Mouse (Mus musculus) heart, embryonic 11.5 days (tissue): ENCODE measurements at regions not wholly inside any gene's neighbourhood (a gene's known extent, or its start where the extent isn't known, plus 50 kb on each side); places are given as distances from the start of the nearest gene placed in this dataset.

Experiments
- ATAC-seq: fragments of 200-750 bp; cut with Nextera tagmentation; replicated peaks from 2 replicates; pipeline ENCODE4 v1.8.0; 2017; ENCODE audit warnings: moderate library complexity; ENCODE audit not compliant: insufficient number of reproducible peaks, low FRiP score, low TSS enrichment
- H3K27ac ChIP-seq: fragments of 300-500 bp; sonication (generic); 2 replicates; pipeline ENCODE4 v1.5.1; 2014; ENCODE audit warnings: mild to moderate bottlenecking, low read depth, low read length
- H3K27me3 ChIP-seq: fragments of 300-500 bp; sonication (generic); 2 replicates; pipeline ENCODE4 v1.6.1; 2014; ENCODE audit warnings: mild to moderate bottlenecking, low read length, mixed read lengths; ENCODE audit not compliant: control insufficient read depth, insufficient read depth
- H3K36me3 ChIP-seq: fragments of 300-500 bp; sonication (generic); 2 replicates; pipeline ENCODE4 v1.6.1; 2014; ENCODE audit warnings: mild to moderate bottlenecking, low read length, moderate library complexity, mixed read lengths; ENCODE audit not compliant: control insufficient read depth, insufficient read depth
- H3K4me1 ChIP-seq: fragments of 300-500 bp; sonication (generic); 2 replicates; pipeline ENCODE4 v1.6.1; 2014; ENCODE audit warnings: low read length; ENCODE audit not compliant: control insufficient read depth, insufficient read depth
- H3K4me2 ChIP-seq: fragments of 300-500 bp; sonication (generic); 2 replicates; pipeline ENCODE4 v1.6.1; 2014; ENCODE audit warnings: mild to moderate bottlenecking, moderate library complexity
- H3K4me3 ChIP-seq: fragments of 300-500 bp; sonication (generic); 2 replicates; pipeline ENCODE4 v1.5.1; 2014; ENCODE audit warnings: low read depth, low read length
- H3K9ac ChIP-seq: fragments of 300-500 bp; sonication (generic); 2 replicates; pipeline ENCODE4 v1.6.1; 2014; ENCODE audit warnings: mild to moderate bottlenecking, low read depth, low read length, moderate library complexity
- H3K9me3 ChIP-seq: fragments of 300-500 bp; sonication (generic); replicated peaks from 2 replicates; pipeline ENCODE4 v1.6.1; 2016; ENCODE audit warnings: low read length; ENCODE audit not compliant: control insufficient read depth
- WGBS: fragments of 180-500 bp; shearing (Covaris S2); extraction: QIAGEN DNeasy Blood & Tissue Kit; methylation state at CpG from one replicate; pipeline ENCODE4 v1.1.7; 2014; ENCODE audit not compliant: insufficient replicate concordance; 5-methylcytosine and 5-hydroxymethylcytosine counted together

- H3K4me3 ChIP-seq = no peak overlapping the region
- no peak for ATAC-seq
- no peak overlapping the region for H3K9ac ChIP-seq
- no peak overlapping the region for H3K4me2 ChIP-seq
- 81% methylated on average over 8 of the region's 8 CpGs for WGBS
- H3K36me3 ChIP-seq = no peaks in the 10 kb centered on the region
- no peaks in the 10 kb centered on the region for H3K27me3 ChIP-seq
- no peak overlapping the region for H3K27ac ChIP-seq
- no peaks in the 10 kb centered on the region for H3K4me1 ChIP-seq
- no peaks in the 10 kb centered on the region for H3K9me3 ChIP-seq
These were observed 232.8 kb downstream of the Slc4a3 start for GRCm38 (mm10) chr1:75778889-75779288.

- no peaks in the 10 kb centered on the region for H3K9me3 ChIP-seq
- H3K36me3 ChIP-seq = no peaks in the 10 kb centered on the region
These were observed 237.1 kb downstream of the Slc4a3 start for GRCm38 (mm10) chr1:75783206-75783605.

DNA sequence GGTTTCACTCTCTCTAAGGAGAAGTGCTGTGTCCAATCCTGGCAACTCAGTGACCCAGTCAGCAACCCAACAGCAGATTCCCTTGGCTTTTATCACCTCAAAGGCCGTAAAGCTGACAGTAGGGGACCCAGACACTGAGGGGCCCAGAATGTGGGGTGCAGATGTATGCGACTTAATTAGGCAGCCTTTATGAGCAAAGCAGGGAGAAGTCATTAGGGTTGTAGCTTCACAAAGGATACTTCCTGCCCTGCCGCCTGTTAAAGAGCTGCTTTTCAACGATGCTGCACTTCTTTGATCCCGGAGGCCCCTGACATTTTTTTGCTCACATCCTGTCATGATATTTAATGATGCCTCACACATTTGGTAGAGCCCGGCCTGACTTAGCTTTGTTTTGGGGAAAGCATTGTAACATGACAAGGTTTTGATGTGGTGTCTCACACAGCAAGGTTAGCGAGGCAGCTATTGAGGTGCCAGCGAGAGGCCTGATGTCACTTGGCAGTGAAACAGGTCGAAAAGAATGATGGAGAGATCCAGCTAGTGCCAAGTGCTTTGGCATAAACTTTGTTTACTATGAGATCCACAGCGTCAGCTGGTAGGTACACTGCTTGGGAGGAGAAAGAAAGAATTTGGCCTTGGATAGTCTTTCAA, 240.2 kb downstream of the Slc4a3 start:
- H3K4me2 ChIP-seq = no peak overlapping the region
- H3K4me3 ChIP-seq = no peak overlapping the region
- ATAC-seq = no peak
- 56% methylated on average over 10 of the region's 10 CpGs for WGBS
- H3K36me3 ChIP-seq = no peaks in the 10 kb centered on the region
- H3K9ac ChIP-seq = no peak overlapping the region
- H3K27ac ChIP-seq = no peak overlapping the region
- no peaks in the 10 kb centered on the region for H3K9me3 ChIP-seq
- no peaks in the 10 kb centered on the region for H3K4me1 ChIP-seq
- H3K27me3 ChIP-seq = no peaks in the 10 kb centered on the region

More at GRCm38 (mm10) chr1:75783206-75783605, 237.1 kb downstream of the Slc4a3 start:
- Histone ChIP-seq H3K4me2 (no peak overlapping the region), H3K4me1 (no peaks in the 10 kb centered on the region), H3K9ac (no peak overlapping the region), H3K27ac (no peak overlapping the region), H3K4me3 (no peak overlapping the region), H3K27me3 (no peaks in the 10 kb centered on the region)
- no peak for ATAC-seq
- WGBS = 73% methylated on average over 2 of the region's 2 CpGs

DNA sequence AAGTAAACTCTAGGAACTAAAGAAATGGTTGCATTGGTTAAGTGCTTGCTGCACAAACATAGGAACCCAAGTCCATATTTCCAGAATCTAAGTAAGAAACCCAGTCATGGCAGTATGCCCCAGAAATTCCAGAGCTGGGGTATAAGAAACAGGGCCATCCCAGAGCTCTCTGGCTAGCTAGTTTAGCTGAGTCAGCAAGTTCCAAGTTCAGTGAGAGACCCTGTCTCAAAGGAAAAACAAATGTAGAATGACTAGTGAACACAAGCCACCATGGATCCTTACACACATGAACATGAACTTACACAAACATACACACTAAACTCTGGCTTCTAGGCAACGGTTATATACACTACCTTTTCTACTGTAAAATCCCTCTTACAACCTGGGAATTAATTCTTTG, 245.4 kb downstream of the Slc4a3 start:
- 79% methylated on average over 1 of the region's 1 CpGs for WGBS
- ATAC-seq = no peak
- H3K4me1 ChIP-seq = no peaks in the 10 kb centered on the region

DNA sequence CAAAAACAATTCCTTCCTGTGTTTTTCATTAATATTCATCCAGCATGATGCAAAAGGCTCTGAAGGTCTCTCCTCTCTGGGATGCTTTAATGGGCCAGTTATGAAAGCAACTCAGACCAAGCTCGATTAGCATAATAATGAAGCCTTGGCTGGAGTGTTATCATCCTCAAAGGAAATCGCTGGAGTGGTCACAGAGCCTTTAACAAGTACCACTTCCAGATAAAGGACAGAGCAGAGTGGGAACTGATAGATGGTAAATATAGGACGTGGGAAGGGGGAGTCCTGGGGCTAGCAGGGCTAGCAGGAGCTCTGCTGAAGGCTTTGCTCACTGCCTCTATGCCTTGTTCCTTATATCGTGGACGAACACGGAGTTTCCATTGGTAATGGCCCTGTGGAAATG, 251.7 kb downstream of the Slc4a3 start:
- 30% methylated on average over 6 of the region's 6 CpGs for WGBS
- Histone ChIP-seq H3K4me2 (no peak overlapping the region), H3K4me3 (no peak overlapping the region), H3K9me3 (peaks cover 2% of the 10 kb centered on the region; the same call in 1 of the 2 replicates), H3K27me3 (no peaks in the 10 kb centered on the region), H3K9ac (no peak overlapping the region), H3K4me1 (peaks cover 4% of the 10 kb centered on the region; the same call in 1 of the 2 replicates), H3K36me3 (no peaks in the 10 kb centered on the region), H3K27ac (no peak overlapping the region)
- no peak for ATAC-seq

More for the DNA sequence above, 245.4 kb downstream of the Slc4a3 start:
- peaks cover 5% of the 10 kb centered on the region; the same call in 1 of the 2 replicates for H3K9me3 ChIP-seq
- H3K4me3 ChIP-seq = no peak overlapping the region
- H3K27me3 ChIP-seq = no peaks in the 10 kb centered on the region
- no peak overlapping the region for H3K9ac ChIP-seq
- H3K27ac ChIP-seq = no peak overlapping the region
- H3K36me3 ChIP-seq = no peaks in the 10 kb centered on the region
- H3K4me2 ChIP-seq = no peak overlapping the region

DNA sequence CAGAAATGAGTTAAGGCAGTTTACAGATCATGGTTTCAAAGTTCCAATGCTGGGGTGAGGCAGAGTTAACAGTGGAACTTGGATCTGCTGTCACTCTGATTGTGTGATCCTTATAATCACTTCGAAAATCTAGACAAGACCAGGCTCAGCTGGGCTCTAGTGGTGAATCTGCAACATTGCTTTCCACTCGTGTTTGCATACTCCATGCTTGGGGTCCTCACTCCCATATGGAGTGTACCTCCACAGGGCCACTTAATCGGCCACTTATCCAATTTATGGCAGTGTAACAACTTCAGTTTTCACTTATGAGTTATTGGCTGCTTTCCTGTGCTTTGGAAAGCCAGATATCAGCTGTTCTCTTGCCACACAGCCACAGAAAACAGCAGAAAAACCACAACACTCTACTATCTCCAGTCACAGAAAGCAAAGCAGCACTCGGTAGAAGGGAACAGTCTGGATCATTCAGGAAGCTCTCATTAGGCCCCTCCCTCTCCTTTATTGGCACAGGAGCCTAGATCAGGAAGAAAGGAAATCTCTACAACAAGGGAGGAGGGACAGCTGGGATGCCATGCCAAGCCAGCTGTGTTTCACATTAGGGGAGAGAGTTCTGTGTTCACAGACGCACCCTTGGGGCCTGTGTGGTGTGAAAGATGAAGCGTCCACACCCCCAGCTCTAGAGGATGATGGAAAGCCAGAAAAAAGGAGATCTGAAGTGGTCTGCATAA, 252.5 kb downstream of the Slc4a3 start:
- no peaks in the 10 kb centered on the region for H3K9me3 ChIP-seq
- H3K27me3 ChIP-seq = no peaks in the 10 kb centered on the region
- H3K4me2 ChIP-seq = no peak overlapping the region
- 69% methylated on average over 6 of the region's 6 CpGs for WGBS
- no peak overlapping the region for H3K4me3 ChIP-seq
- H3K9ac ChIP-seq = no peak overlapping the region
- no peaks in the 10 kb centered on the region for H3K36me3 ChIP-seq
- peaks cover 4% of the 10 kb centered on the region; the same call in 1 of the 2 replicates for H3K4me1 ChIP-seq
- ATAC-seq = no peak
- H3K27ac ChIP-seq = no peak overlapping the region

- no peak for ATAC-seq
- no peak overlapping the region for H3K27ac ChIP-seq
- no peaks in the 10 kb centered on the region for H3K36me3 ChIP-seq
- no peaks in the 10 kb centered on the region for H3K4me1 ChIP-seq
- no peak overlapping the region for H3K9ac ChIP-seq
- no peaks in the 10 kb centered on the region; the same call in 1 of the 2 replicates for H3K27me3 ChIP-seq
- no peak overlapping the region for H3K4me2 ChIP-seq
- 48% methylated on average over 2 of the region's 2 CpGs for WGBS
- H3K4me3 ChIP-seq = no peak overlapping the region
- no peaks in the 10 kb centered on the region for H3K9me3 ChIP-seq
These were observed 258.4 kb downstream of the Slc4a3 start for GRCm38 (mm10) chr1:75804473-75804872.

GRCm38 (mm10) chr1:75812471-75812870, 266.4 kb downstream of the Slc4a3 start:
- no peak overlapping the region for H3K4me3 ChIP-seq
- ATAC-seq = no peak

More at GRCm38 (mm10) chr1:75812471-75812870, 266.4 kb downstream of the Slc4a3 start:
- peaks cover 2% of the 10 kb centered on the region; the same call in 1 of the 2 replicates for H3K4me1 ChIP-seq
- H3K36me3 ChIP-seq = no peaks in the 10 kb centered on the region
- no peak overlapping the region for H3K27ac ChIP-seq
- 81% methylated on average over 3 of the region's 3 CpGs for WGBS
- no peak overlapping the region for H3K9ac ChIP-seq
- H3K27me3 ChIP-seq = no peaks in the 10 kb centered on the region
- H3K9me3 ChIP-seq = no peaks in the 10 kb centered on the region
- H3K4me2 ChIP-seq = no peak overlapping the region
